Mouse (Mus musculus): ENCODE measurements around the gene Zdhhc4. TPM values are rescaled to one million over a fixed set of nuclear protein-coding genes. Genes with fewer than 3 reads are reported as not detected.

The Zdhhc4 gene
- polyA plus RNA-seq (2012; ENCODE audit: low replicate concordance) = 13.0 and 79.5 TPM in 2 replicates

DNA sequence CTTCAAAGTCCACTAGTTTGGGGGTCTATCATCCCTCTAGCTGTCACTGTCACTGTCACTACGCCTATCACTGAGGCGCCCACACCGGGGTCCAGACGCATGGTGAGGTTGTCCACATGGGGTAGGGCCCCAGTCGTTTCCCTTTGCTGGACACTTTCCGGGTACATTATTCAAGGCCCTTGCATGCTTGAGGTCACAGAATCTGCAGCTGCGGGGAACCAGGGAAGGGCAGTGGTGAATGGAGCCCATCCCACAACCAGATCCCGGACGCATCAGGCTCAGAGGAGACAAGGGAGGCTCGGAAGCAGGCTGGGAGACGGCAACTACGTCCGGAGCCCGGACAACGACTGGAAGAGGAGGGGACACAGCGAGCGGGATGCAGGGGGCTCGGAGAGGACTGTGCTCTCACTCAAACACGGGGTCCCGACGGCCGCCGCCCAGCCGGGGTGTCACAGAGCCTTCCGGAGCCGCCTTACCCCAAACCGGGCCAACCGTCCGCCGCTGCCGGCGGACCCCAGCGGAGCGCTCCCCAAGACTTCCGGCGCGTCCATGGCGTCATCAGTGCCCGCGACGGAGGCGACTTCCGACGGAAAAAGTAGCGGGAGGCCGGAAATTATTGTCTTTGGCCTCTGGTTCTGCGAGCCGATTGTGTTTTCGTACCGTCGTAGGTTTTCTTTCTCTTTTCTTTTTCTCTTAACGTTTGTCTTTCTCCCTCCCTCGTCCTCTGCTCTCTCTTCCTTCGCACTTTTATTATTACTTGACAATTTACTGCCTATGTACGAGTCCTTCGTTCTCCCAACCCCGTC lies at the start of gene Zdhhc4:
TSS of gene Zdhhc4 (minus strand) at position 567 of the 806 bp plus-strand sequence.

DNA sequence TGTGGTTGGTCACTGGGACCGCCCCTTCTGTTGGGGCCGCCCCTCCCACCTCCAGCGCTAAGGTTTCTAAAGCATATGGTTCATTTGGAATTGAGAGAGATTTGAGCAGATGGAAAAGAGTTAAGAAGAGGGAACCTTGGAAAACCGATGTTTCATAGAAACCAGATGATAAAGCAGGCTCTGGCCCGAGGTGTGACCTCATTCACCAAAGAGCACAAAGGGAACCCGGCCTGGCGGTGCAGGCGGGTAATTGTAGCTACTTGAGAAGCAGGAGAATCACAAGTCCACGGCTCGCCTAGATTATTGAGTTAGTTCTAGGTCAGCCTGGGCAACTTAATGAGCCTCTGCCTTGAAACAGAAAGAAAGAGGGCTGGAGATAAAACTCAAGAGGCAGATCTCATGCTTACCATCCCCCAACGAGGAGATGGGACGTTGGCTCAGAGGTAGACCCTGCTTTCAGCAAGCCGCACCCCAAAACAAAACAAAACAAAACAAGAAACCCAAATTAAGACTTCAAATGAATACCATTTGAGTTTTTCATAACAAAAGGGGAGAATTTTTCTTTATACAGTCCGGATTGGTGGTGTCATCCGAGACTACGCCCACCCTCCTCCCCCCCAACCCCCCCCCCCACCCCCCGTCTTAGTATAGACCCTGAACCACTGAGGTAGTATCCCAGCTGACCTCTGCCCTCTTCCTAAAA lies 27.8 kb upstream of the Zdhhc4 start, which contains the start of gene Grid2ip:
TSS of gene Grid2ip (plus strand) at position 653 of the 703 bp plus-strand sequence.

DNA sequence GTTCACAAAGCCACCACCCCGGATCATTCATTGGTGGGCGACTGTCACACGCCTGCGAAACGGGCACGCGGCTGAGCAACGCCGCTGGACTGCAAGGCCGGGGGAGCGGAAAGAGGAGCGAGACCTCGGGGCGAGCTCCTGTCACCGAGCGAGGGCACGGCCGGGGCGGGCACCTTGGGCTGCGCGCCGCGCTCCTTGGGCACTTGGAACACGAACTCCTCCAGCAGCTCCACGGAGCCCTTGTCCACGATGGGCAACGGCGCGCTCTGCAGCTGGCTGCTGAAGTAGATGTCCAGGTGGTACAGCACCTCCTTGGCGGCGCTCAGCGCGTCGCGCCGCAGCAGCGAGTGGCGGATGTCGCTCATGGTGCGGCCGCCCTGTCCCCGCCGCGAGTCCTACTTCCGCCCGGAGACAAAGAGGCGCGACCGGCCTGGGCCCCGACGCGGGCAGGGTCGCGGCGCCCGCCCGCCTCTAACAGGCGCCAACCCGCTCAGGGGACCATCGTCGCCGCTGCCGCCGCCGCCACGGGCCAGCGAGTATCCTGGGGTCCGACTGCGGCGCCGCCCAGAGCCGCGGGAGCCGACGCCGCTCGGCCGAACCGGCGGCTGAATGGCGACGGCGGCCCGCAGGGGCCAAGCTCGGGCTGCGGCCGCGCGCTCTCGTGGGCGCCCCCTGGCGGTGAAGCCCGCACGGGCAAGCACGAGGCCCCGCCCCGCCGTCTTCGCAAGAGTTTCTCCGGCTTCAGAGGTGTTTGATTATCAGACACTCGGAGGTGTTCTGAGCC lies 14.1 kb downstream of the Zdhhc4 start, which contains the start of gene E130309D02Rik:
TSS of gene E130309D02Rik (minus strand) at position 631 of the 784 bp plus-strand sequence.

DNA sequence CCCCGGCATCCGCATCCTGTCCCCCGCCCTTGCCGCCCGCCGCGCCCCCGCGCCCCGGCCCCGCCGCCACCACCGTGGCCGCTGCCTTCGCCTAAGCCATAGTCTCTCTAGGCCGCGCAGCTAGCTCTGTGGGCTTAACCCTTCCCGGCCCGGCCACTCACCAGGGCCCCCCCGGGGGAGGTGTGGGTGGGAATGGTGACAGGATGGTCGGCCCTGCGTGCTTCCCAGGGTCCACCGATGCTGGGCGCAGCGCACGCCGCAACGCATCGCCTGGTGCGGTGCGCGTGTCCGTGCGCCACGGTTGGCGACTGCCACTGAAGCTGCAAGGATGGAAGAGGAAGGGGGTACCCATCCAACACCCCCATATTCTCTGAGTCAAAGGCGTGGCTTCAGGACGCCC lies 35.7 kb downstream of the Zdhhc4 start, which contains the start of gene Zfp853:
TSS of gene Zfp853 (minus strand) at position 220 of the 400 bp plus-strand sequence.

DNA sequence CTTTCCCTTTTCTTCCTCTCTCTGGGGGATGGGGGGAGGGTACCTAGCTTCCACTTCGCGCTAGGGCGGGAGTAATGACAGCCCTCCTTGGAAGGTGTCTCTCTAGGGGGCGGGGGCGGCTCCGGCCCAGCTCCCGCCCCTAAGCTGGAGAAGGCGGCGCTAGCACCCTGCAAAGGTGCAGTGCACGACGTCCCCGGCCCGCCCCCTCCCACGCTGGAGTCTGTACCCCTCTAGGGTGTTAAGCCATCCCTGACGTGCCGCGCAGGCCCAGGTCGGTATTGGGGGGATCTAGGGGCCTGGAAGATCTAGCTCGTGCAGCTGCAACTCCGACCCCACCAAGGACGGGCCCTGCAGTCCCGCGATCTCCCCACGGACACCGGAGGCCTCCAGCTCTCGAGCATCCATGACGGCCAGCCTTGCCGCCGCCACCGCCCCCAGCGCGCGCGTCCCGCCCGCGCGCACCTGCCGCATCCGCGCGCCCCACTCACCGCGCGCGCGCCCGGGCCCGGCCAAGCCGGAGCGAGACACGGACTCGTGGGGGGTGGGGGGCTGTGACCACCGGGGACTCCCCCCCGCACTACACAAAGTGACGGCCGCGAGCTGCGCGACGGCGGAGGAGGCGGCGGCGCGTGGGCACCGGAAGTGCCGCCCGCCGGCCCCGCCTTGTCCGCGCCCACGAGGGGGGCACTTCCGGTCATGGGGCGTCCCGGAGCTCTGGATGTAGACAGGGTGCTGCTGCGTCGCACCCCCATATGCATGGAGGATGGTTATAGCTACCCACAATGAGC lies 59.5 kb downstream of the Zdhhc4 start, which contains the start of gene Zfp316:
TSS of gene Zfp316 (minus strand) at position 660 of the 788 bp plus-strand sequence.

Other genes with a start within 250 kb of the Zdhhc4 start
- 25.1 and 30.9 TPM in 2 replicates for gene Rnf216, start 216.3 kb downstream of the Zdhhc4 start, polyA plus RNA-seq (2012; ENCODE audit: low replicate concordance)
- 0.03 TPM in 1 of 2 replicates, not detected in the other for gene Olfr718-ps1, start 181.7 kb downstream of the Zdhhc4 start, polyA plus RNA-seq (2012; ENCODE audit: low replicate concordance)
- gene Rbak, start 148.5 kb downstream of the Zdhhc4 start, polyA plus RNA-seq (2012; ENCODE audit: low replicate concordance) = 0.81 and 2.0 TPM in 2 replicates
- not detected in 2 replicates for gene Spdye4b, start 148.2 kb downstream of the Zdhhc4 start, polyA plus RNA-seq (2012; ENCODE audit: low replicate concordance)
- gene Spdye4a, start 102.4 kb downstream of the Zdhhc4 start, polyA plus RNA-seq (2012; ENCODE audit: low replicate concordance) = not detected in 2 replicates
- gene Zfp12, start 94.1 kb downstream of the Zdhhc4 start, polyA plus RNA-seq (2012; ENCODE audit: low replicate concordance) = 2.6 and 3.4 TPM in 2 replicates
- gene Zfp316, start 59.2 kb downstream of the Zdhhc4 start, polyA plus RNA-seq (2012; ENCODE audit: low replicate concordance) = 12.3 and 12.6 TPM in 2 replicates
- 0.09 and 0.14 TPM in 2 replicates for gene Zfp853, start 35.6 kb downstream of the Zdhhc4 start, polyA plus RNA-seq (2012; ENCODE audit: low replicate concordance)
- 143 and 151 TPM in 2 replicates for gene E130309D02Rik, start 13.9 kb downstream of the Zdhhc4 start, polyA plus RNA-seq (2012; ENCODE audit: low replicate concordance)
- gene Grid2ip, start 28.1 kb upstream of the Zdhhc4 start, polyA plus RNA-seq (2012; ENCODE audit: low replicate concordance) = not detected in 2 replicates
- gene Kdelr2, start 74.6 kb upstream of the Zdhhc4 start, polyA plus RNA-seq (2012; ENCODE audit: low replicate concordance) = 33.5 and 102 TPM in 2 replicates
- gene Daglb, start 135.3 kb upstream of the Zdhhc4 start, polyA plus RNA-seq (2012; ENCODE audit: low replicate concordance) = 6.5 and 11.6 TPM in 2 replicates
- 41.3 and 82.8 TPM in 2 replicates for gene Rac1, start 198.8 kb upstream of the Zdhhc4 start, polyA plus RNA-seq (2012; ENCODE audit: low replicate concordance)